Mouse (Mus musculus) stomach, embryonic 15.5 days (tissue): ENCODE results near the gene Parp12. TPM values are rescaled to one million over a fixed set of nuclear protein-coding genes. Genes with fewer than 3 reads are reported as not detected.

Source experiments
- ATAC-seq: fragments of 200-750 bp; cut with Nextera tagmentation; 2 replicates; pipeline ENCODE4 v1.8.0; 2017; ENCODE audit warnings: low read depth, moderate number of reproducible peaks, moderate TSS enrichment; ENCODE audit not compliant: insufficient read depth, low FRiP score
- H3K27ac ChIP-seq: fragments of 300-500 bp; sonication (generic); 2 replicates; pipeline ENCODE4 v1.5.1; 2015; ENCODE audit warnings: mild to moderate bottlenecking, inconsistent platforms
- H3K27me3 ChIP-seq: fragments of 300-500 bp; sonication (generic); replicated peaks from 2 replicates; pipeline ENCODE4 v1.6.1; 2015; ENCODE audit warnings: inconsistent platforms
- H3K36me3 ChIP-seq: fragments of 300-500 bp; sonication (generic); 2 replicates; pipeline ENCODE4 v1.6.1; 2015; ENCODE audit warnings: inconsistent platforms
- H3K4me1 ChIP-seq: fragments of 300-500 bp; sonication (generic); 2 replicates; pipeline ENCODE4 v1.6.1; 2015; ENCODE audit warnings: inconsistent platforms
- H3K4me2 ChIP-seq: fragments of 300-500 bp; sonication (generic); 2 replicates; pipeline ENCODE4 v1.6.1; 2015; ENCODE audit warnings: mild to moderate bottlenecking, inconsistent platforms
- H3K4me3 ChIP-seq: fragments of 300-500 bp; sonication (generic); replicated peaks from 2 replicates; pipeline ENCODE4 v1.5.1; 2015; ENCODE audit warnings: inconsistent platforms
- H3K9ac ChIP-seq: fragments of 300-500 bp; sonication (generic); 2 replicates; pipeline ENCODE4 v1.6.1; 2015; ENCODE audit warnings: inconsistent platforms
- H3K9me3 ChIP-seq: fragments of 300-500 bp; sonication (generic); 2 replicates; pipeline ENCODE4 v1.6.1; 2016; ENCODE audit warnings: inconsistent platforms
- WGBS: fragments of 180-500 bp; shearing (Covaris S2); methylation state at CpG from one replicate; pipeline ENCODE4 v1.1.7; 2015; 5-methylcytosine and 5-hydroxymethylcytosine counted together
- polyA plus RNA-seq: library from polyadenylated mRNA; unstranded; fragments of >200 nt; fragmentation: Nextera tagmentation; extraction: Ambion mirVana; gene quantifications from 2 replicates; pipeline ENCODE4 v1.2.1, GENCODE M21; 2015

Gene Parp12
- polyA plus RNA-seq, 1 experiment from 2014 or later: 9.1 TPM

GRCm38 (mm10) chr6:39106812-39107211 is 11.3 kb downstream of the Parp12 start:
- no peaks in the 10 kb centered on the region for H3K4me1 ChIP-seq
- no peaks in the 10 kb centered on the region for H3K27me3 ChIP-seq
- ATAC-seq: no peak
- no peak overlapping the region for H3K4me2 ChIP-seq
- H3K4me3 ChIP-seq: no peak overlapping the region
- H3K9ac ChIP-seq: no peak overlapping the region
- H3K27ac ChIP-seq: no peak overlapping the region
- H3K36me3 ChIP-seq: no peaks in the 10 kb centered on the region; the same call in 1 of the 2 replicates
- 58% methylated on average over 2 of the region's 2 CpGs for WGBS
- H3K9me3 ChIP-seq: no peaks in the 10 kb centered on the region

GRCm38 (mm10) chr6:39104631-39105030 is 13.5 kb downstream of the Parp12 start:
- no peak for ATAC-seq
- WGBS: 76% methylated on average over 4 of the region's 4 CpGs
- Histone ChIP-seq H3K27me3 (no peaks in the 10 kb centered on the region), H3K4me3 (no peak overlapping the region), H3K27ac (no peak overlapping the region), H3K9ac (no peak overlapping the region), H3K9me3 (no peaks in the 10 kb centered on the region), H3K4me2 (no peak overlapping the region), H3K4me1 (no peaks in the 10 kb centered on the region), H3K36me3 (no peaks in the 10 kb centered on the region; the same call in 1 of the 2 replicates)

GRCm38 (mm10) chr6:39076498-39076897 is 41.7 kb downstream of the Parp12 start:
- H3K4me1 ChIP-seq: no peaks in the 10 kb centered on the region

GRCm38 (mm10) chr6:39074186-39074585 is 44.0 kb downstream of the Parp12 start:
- Histone ChIP-seq H3K36me3 (no peaks in the 10 kb centered on the region), H3K4me2 (no peak overlapping the region), H3K9me3 (no peaks in the 10 kb centered on the region), H3K9ac (no peak overlapping the region), H3K4me1 (no peaks in the 10 kb centered on the region), H3K27ac (no peak overlapping the region), H3K27me3 (no peaks in the 10 kb centered on the region), H3K4me3 (no peak overlapping the region)
- ATAC-seq: no peak

More at GRCm38 (mm10) chr6:39076498-39076897, 41.7 kb downstream of the Parp12 start:
- Histone ChIP-seq H3K9ac (no peak overlapping the region), H3K27ac (no peak overlapping the region), H3K9me3 (no peaks in the 10 kb centered on the region), H3K36me3 (no peaks in the 10 kb centered on the region), H3K27me3 (no peaks in the 10 kb centered on the region), H3K4me3 (no peak overlapping the region), H3K4me2 (no peak overlapping the region)
- no peak for ATAC-seq

- no peaks in the 10 kb centered on the region for H3K4me1 ChIP-seq
- no peaks in the 10 kb centered on the region for H3K36me3 ChIP-seq
- no peak overlapping the region for H3K9ac ChIP-seq
- 39% methylated on average over 5 of the region's 5 CpGs for WGBS
- no peaks in the 10 kb centered on the region for H3K9me3 ChIP-seq
- H3K27ac ChIP-seq: no peak overlapping the region
- ATAC-seq: no peak
- no peak overlapping the region for H3K4me2 ChIP-seq
- H3K27me3 ChIP-seq: no peaks in the 10 kb centered on the region
- H3K4me3 ChIP-seq: no peak overlapping the region
These were observed 45.5 kb downstream of the Parp12 start for GRCm38 (mm10) chr6:39072664-39073063.

GRCm38 (mm10) chr6:39066935-39067578 is 51.1 kb downstream of the Parp12 start:
- Histone ChIP-seq H3K9ac (no peak overlapping the region), H3K9me3 (no peaks in the 10 kb centered on the region), H3K4me2 (no peak overlapping the region), H3K4me3 (no peak overlapping the region), H3K27me3 (no peaks in the 10 kb centered on the region), H3K4me1 (peaks cover 7% of the 10 kb centered on the region; the same call in 1 of the 2 replicates), H3K27ac (no peak overlapping the region), H3K36me3 (no peaks in the 10 kb centered on the region)
- peak; percentile 68; the same call in 1 of the 2 replicates for ATAC-seq
- 45% methylated on average over 12 of the region's 12 CpGs for WGBS

GRCm38 (mm10) chr6:39063541-39063940 is 54.6 kb downstream of the Parp12 start:
- ATAC-seq: no peak
- Histone ChIP-seq H3K4me1 (peaks cover 28% of the 10 kb centered on the region), H3K27ac (no peak overlapping the region), H3K4me3 (no peak overlapping the region), H3K36me3 (no peaks in the 10 kb centered on the region), H3K4me2 (no peak overlapping the region), H3K27me3 (no peaks in the 10 kb centered on the region), H3K9me3 (no peaks in the 10 kb centered on the region), H3K9ac (no peak overlapping the region)
- 49% methylated on average over 2 of the region's 2 CpGs for WGBS

- 33% methylated on average over 4 of the region's 4 CpGs for WGBS
- ATAC-seq: no peak; the same call in 1 of the 2 replicates
These were observed 57.0 kb downstream of the Parp12 start for GRCm38 (mm10) chr6:39061180-39061579.

GRCm38 (mm10) chr6:39059547-39060497 is 58.3 kb downstream of the Parp12 start:
- no peak overlapping the region for H3K4me3 ChIP-seq
- no peaks in the 10 kb centered on the region for H3K9me3 ChIP-seq
- H3K27me3 ChIP-seq: no peaks in the 10 kb centered on the region
- H3K27ac ChIP-seq: peak overlapping the region; percentile 57
- ATAC-seq: peak; percentile 71; the same call in 1 of the 2 replicates
- no peak overlapping the region for H3K9ac ChIP-seq
- no peak overlapping the region for H3K4me2 ChIP-seq
- peaks cover 32% of the 10 kb centered on the region for H3K4me1 ChIP-seq
- 29% methylated on average over 12 of the region's 12 CpGs for WGBS
- no peaks in the 10 kb centered on the region for H3K36me3 ChIP-seq

More at GRCm38 (mm10) chr6:39061180-39061579, 57.0 kb downstream of the Parp12 start:
- no peaks in the 10 kb centered on the region for H3K9me3 ChIP-seq
- peaks cover 21% of the 10 kb centered on the region for H3K4me1 ChIP-seq
- H3K4me3 ChIP-seq: no peak overlapping the region
- H3K36me3 ChIP-seq: no peaks in the 10 kb centered on the region
- no peak overlapping the region for H3K27ac ChIP-seq
- no peak overlapping the region for H3K9ac ChIP-seq
- H3K27me3 ChIP-seq: no peaks in the 10 kb centered on the region
- no peak overlapping the region for H3K4me2 ChIP-seq

GRCm38 (mm10) chr6:39058936-39059335 is 59.2 kb downstream of the Parp12 start:
- 17% methylated on average over 3 of the region's 3 CpGs for WGBS
- Histone ChIP-seq H3K4me1 (peaks cover 35% of the 10 kb centered on the region), H3K4me2 (no peak overlapping the region), H3K4me3 (no peak overlapping the region), H3K36me3 (no peaks in the 10 kb centered on the region), H3K27ac (peak overlapping the region; percentile 57), H3K27me3 (no peaks in the 10 kb centered on the region), H3K9me3 (no peaks in the 10 kb centered on the region), H3K9ac (no peak overlapping the region)
- no peak for ATAC-seq

GRCm38 (mm10) chr6:39058389-39058788 is 59.8 kb downstream of the Parp12 start:
- H3K4me2 ChIP-seq: no peak overlapping the region
- no peaks in the 10 kb centered on the region for H3K27me3 ChIP-seq
- H3K9ac ChIP-seq: no peak overlapping the region
- H3K9me3 ChIP-seq: no peaks in the 10 kb centered on the region
- H3K36me3 ChIP-seq: no peaks in the 10 kb centered on the region
- H3K27ac ChIP-seq: no peak overlapping the region
- peaks cover 35% of the 10 kb centered on the region for H3K4me1 ChIP-seq
- no peak overlapping the region for H3K4me3 ChIP-seq
- 53% methylated on average over 3 of the region's 3 CpGs for WGBS
- no peak for ATAC-seq

GRCm38 (mm10) chr6:39057161-39057560 is 61.0 kb downstream of the Parp12 start:
- Histone ChIP-seq H3K36me3 (no peaks in the 10 kb centered on the region), H3K27me3 (no peaks in the 10 kb centered on the region), H3K4me2 (no peak overlapping the region), H3K9ac (no peak overlapping the region), H3K4me1 (peaks cover 36% of the 10 kb centered on the region), H3K27ac (no peak overlapping the region), H3K4me3 (no peak overlapping the region), H3K9me3 (no peaks in the 10 kb centered on the region)
- WGBS: 74% methylated on average over 1 of the region's 1 CpGs
- no peak for ATAC-seq
